Mouse (Mus musculus) T-helper 2 cell (primary cell): ENCODE measurements around the gene Nudt2.

Source experiments
- in situ Hi-C: fragments of 300-600 bp; cut with MboI, MseI; formaldehyde crosslinking; loops from one replicate; pipeline ENCODE4 v1.15.1; 2025; ENCODE audit warnings: high pct_unique_total_duplicates

The Nudt2 gene

DNA sequence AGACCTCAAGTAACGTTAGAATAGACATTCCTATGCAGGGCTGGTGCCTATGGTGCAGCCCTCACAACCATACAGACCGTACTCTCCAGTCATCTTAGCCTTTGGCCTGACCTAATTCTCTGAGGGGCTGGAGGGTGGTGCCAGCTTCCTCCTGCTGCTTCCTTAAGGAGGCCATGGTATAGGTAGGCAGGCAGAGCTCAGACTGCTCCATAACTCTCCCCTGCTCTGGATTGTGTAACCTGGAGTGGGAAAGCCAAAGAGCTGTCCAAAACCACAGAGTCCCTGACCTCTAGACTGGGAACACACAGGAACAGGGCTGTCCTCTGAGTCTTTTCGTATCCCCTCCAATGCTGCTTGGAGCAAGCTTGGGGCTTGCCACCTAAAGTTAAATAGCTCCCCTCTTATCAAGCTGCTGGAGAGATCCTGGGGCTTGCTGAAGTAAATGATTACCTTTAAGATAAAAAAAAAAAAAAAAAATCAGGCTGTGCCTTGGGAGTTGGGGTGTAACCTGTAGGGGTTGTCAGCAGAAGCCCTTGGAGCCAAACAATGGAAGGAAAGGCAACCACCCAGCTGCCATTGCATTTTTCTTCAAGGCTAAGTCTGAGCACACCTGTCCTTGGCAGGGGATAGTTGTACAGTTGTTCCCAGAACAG is 28.6 kb downstream of the Nudt2 start:
- in situ Hi-C loops = no loop called here

DNA sequence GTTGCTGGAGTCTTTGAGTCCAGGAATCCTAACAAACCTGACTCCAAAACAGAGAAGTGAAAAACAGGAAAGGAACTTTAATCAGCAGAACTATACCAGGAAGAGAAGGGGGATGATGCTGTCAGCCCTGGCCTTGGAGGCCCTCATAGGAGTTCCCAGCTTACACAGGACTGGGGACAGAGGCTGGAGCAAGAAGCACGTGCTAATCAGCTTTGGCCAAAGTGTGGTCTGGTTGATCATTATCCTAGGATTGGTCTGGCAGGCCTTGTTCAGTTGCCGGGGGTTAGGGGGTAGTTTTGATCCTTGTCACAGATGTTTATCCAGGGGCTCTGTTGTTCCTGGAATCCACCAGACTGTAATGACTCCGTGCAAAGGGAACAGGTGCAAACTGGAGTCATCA is 29.4 kb downstream of the Nudt2 start:
- in situ Hi-C loops = no loop called here

DNA sequence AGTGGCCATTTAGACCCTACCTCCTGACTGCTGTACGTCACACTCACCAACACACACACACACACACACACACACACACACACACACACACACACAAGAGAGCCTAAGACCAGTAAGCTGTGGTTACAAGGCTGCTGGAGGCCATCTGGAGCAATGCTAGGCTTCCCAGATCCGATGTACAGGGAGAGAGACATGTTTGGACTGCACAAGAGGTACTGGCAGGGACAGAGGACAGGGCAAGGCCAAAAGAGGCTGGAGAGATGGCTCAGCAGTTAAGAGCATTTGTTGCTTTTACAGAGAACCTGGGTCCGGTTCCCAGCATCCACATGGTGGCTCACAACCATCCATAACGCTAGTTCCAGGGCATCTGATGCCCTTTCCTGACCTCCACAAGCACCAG is 30.1 kb downstream of the Nudt2 start:
- in situ Hi-C loops = no loop called here

DNA sequence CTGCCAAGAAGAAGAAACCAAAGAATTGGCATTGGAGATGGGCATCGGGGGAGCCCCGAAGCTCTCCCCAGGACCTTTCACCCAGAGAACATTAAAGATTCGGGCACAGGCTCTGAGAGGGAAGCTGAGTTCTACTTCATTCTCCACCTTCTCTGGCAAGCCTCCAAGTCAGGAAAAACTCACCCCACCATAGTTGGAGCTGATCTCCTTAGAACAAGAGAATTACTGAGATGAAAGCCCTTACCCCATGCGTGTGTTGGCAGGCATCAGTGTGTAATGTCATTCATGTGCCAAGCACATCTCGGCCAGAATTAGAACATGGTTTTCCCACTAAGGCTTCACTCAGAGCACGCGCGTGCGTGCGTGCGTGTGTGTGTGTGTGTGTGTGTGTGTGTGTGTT is 30.9 kb downstream of the Nudt2 start:
- in situ Hi-C loops = no loop called here

DNA sequence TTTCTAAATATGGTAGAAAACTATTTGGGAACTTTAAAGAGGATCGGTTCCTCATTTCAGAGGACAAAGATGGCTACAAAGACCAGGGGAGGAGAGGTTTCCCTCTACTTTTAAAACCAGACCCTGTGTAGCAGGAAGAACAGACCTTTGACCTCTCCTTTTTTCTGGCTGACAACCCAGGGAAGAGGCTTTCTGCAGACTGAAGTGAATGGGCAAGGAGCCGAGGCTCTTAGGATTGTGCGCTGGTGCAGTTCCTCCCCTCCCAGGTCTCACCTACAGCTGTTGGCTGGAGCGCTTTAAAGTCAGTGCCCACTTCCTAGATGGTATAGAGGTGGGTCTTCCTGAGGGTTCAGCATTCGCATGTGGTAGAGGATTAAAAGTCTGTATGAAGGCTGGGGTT is 32.1 kb downstream of the Nudt2 start:
- in situ Hi-C loops = no loop called here

DNA sequence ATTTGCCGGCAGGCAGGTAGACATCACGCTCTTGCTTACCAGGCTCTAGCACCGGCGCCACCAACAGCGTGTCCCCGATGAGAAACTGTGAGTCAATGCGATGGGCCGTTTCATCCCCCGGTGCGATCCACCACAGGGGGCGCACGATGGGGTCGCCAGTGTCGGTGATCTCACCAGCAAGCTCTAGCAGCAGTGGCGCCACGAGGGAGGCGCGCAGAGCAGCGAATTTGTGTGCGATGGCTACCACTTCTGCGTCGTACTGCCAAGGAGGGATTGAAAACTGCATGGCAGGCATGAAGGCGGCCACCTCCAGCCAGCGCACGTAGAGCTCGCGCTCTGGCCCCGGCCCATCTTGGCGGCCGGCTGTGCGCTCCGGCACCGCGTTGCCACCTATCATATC is 32.6 kb downstream of the Nudt2 start:
- in situ Hi-C loops = no loop called here

DNA sequence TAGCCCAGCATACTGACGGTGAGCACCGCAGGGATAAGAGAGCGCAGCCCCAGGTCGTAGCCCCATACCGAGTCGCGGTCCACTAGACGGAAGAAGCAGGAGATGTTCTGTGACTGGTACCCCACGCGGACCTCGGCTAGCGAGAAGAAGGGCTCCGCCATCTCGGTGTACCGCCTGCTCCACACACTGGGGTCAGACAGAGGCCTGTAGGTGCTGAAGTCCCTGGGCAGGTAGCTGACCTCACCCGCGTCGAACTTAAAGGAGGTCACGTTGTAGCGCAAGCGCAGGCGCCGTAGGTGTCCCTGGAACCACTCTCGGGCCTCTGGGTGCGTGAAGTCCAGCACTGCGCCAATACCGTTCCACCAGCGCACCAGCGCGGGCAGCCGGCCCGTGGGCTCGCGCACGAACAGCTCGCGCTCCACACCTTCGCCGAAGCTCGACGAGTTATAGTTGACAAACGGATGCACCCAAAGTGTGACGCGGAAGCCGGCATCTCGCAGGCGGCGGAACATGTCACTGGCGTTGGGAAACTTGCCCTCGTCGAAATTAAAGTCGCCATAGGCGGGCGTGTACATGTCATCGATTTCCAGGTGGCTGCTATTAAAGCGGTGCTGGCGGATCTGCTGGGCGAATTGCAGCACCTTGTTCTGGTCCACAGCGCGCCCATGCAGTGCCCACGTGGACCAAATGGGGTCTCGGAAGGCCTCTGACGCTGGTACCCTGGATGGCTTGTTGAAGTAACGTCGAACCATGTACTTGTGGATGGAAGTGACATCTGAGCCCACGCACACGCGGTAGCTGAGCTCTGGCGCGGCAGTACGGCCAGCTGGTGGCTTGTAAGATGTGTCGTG is 33.3 kb downstream of the Nudt2 start:
- in situ Hi-C loops = no loop called here

DNA sequence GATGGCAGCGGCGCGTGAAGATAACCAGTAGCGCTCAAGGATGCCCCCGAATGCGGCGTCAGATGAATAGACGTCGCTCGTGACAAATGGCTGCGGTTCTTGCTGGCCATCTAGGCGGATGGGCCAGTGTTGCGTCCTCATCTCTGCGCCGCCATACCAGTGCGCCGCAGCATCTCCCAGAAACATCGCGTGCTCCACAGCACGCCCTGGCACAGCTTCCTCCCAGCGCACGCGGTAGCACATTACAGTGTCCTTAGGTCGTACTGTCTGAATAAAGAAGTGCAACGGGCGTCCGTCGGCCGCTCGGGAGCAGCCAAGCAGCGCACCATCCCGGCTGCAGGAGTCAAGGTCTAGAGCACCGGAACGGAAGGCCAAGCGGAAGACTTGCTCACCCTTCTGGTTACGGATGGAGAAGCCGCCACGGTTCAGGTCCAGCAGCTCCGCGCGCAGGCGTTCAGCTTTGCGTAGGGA is 34.0 kb downstream of the Nudt2 start:
- in situ Hi-C loops = no loop called here

DNA sequence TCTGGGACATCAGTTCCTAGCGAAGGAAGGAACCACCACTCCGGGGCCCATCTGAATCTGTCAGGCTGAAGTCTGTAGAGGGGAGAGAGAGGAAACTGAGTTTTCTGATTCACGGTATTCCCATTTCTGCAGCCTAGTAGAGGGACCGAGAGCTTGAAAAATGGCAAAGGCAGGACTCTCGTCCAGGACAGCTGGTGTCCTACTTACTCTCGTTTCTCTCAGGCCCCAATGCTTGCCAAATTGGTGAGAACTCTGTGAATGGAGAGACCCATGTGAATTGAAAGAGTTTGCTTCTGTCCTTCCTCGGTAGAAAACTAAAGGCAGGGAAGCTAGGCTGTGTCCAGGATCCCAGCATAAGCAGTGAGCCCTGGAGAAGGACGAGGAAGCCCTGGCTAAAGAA is 34.7 kb downstream of the Nudt2 start:
- in situ Hi-C loops = loop anchor here (5.0 kb wide), 1 partner anchor 68 kb away; the partner anchor contains the start of genes Dnaic1 and Fam219a

DNA sequence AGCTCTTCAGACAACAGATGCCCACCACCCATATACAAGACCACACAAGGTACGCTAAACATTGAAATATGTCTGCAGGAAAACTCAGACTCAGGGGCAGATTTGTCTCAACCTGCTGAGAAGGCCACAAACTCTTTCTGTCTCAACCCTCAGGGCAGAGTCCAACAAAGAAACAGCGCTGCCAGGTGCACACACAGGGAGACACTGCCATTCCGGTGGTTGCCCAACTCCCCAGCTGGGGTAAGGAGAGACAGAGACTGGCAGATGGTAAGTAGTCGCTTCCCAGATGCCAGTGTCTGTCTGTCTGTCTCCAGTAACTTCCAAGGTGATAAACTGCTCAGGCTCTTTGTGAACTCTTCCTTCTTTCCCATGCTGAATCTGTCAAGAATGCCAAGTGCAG is 35.8 kb downstream of the Nudt2 start:
- in situ Hi-C loops = loop anchor here (5.0 kb wide), 1 partner anchor 67 kb away; the partner anchor contains the start of genes Dnaic1 and Fam219a

DNA sequence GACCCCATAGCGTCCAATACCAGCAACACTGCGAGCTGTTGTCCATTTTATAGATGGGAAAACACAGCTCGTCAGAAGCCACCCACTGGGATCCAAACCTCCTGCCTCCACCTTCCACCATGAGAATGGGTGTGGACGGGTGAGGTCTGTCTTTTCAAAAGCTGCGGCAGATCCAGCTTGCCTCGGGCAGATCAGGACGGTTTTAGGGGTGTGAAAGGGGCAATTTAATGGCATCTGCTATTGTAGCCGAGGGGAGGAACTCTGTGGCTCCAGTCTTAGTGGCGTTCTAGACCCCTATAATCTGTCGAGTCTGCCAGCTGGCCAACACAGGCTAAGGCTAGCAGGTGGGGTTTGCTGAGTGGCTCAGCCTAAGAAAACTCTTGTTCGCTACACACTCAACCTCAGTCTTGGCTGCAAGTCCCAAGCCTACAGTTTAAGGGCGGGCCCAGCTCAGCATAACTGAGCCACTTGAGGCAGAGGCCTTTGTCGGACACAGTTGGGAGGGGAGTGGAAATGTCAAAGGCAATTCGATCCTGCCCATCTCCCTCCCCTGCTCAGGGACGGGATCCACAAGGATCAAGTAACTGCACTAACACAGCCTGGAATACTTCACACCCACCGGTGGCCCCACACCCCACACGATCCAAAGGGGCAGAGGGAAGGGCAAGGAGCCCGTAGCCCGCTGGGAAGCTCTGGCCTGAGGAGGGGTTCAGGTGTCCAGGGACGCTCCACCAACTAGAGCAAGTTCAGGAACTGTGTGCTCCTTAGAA is 37.4 kb downstream of the Nudt2 start:
- in situ Hi-C loops = loop anchor here (5.0 kb wide), 1 partner anchor 65 kb away; the partner anchor contains the start of genes Dnaic1 and Fam219a

DNA sequence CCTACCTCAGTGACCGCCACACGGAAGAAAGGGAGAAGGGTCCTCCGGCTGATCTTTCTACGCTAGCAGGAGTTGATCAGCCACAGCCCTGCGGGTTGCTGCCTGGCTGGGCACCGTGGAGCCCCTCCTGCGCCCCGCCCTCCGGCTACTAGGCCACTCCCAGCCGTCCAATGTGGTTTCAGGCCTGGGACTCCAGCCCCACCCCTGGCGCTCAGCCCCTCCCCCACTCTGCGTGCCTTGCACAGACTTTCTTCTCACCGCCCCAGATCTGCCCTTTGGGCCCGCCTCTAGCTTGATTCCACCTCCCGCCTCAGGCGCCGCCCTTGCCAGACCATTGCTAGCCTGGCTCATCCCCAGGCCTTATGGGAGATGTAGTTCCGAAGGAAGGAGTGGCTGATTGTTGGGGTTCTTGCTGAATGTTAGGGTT is 38.0 kb downstream of the Nudt2 start, which contains the start of gene AI464131:
TSS of gene AI464131 (minus strand) at position 91 of the 427 bp plus-strand sequence.
- in situ Hi-C loops = loop anchor here (5.0 kb wide), 1 partner anchor 64 kb away; the partner anchor contains the start of genes Dnaic1 and Fam219a

DNA sequence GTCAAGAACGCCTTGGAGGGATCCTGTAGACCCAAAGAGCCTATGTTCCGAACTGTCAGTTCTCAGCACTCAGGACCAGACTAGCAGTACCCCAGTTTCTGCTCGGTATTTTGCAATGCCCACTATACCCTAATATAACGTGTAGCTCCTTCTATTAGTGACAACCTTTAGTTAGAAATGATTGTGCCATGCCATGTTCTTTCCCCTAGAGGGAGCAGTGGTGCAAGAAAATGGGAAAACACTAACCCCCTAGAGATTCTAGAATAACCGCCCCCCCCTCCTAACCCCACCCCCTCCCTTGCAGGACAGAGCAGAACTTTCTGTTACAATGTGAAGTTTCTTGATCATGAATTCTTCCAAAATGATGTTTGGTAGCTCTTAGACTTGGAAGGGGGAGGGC is 39.4 kb downstream of the Nudt2 start:
- in situ Hi-C loops = loop anchor here (5.0 kb wide), 1 partner anchor 63 kb away; the partner anchor contains the start of genes Dnaic1 and Fam219a

DNA sequence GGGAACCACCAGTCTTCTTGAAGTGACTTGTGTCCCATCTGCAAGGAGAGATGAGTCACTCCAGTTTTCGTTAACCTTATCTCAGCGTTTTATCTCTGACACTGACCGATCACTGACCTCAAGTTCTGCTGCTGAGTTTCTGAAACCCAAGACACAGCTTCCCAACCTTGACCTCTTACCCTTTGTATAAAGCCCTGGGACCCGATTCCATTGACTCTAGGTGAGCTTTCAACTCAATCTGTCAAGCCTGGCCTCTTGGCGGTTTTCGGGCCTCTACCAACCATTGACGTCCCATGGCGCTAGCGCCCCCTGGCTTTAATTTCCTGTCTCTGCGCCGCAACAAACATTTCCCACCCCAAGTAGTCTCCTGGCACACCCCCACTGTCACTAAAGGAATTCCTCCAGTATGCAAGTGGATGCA is 40.2 kb downstream of the Nudt2 start:
- in situ Hi-C loops = no loop called here

DNA sequence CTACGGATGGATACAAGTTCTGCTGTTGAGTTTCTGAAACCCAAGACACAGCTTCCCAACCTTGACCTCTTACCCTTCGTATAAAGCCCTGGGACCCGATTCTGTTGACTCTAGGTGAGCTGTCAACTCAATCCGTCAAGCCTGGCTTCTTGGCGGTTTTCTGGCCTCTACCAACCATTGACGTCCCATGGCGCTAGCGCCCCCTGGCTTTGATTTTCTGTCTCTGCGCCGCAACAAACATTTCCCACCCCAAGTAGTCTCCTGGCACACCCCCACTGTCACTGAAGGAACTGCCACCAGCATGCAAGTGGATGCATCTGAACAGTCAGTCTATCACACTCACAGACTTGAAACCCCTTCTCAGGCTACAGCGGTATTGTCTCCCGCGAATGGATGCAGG is 41.2 kb downstream of the Nudt2 start:
- in situ Hi-C loops = no loop called here

DNA sequence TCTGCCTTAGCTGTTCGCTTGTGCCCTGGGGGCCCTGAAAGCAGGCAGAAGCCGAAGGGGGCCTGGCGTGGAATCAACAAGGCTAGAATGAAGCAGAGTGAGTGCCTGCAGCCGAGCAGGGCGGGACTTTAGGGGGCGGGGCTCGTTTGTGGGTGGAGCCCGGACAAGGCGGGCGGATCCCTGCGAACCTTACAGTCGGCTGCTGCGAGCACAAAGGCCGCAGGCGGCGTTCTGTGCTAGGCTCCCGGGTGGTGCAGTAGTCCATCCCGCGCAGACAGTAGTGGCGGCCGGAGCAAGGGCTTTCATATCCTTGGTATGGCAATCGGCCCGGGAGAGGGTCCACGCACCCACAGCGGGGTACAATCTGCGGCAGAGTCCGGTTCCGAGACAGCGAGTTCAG is 42.0 kb downstream of the Nudt2 start:
- in situ Hi-C loops = no loop called here

DNA sequence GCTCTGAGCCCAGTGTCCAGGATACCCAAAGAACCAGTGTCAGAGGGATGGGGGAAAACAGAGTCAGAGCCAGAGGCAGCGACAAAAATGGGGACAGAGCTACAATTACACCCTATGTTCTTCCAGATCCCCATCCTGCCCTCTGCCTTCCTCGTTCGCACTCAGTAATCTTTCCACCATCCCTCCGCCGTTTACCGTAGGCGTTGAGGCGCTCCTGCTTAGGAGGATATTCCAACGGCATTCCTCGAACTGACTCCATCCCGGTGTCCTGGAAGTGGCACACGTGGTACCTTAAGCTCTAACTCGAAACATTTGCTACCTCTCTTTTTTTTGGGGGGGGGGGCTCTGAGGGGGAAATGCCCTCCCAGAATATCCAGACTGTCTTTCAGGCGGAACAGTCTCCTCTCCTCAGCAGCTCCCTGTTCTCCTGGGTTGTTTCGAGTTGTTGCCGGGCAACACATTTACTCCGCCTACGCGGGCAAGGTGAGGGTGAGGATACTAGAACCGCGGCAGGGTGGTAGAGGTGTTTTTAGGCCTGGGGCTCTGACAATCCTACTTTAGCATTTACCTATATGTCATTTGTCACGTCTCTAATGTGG is 42.5 kb downstream of the Nudt2 start:
- in situ Hi-C loops = no loop called here

DNA sequence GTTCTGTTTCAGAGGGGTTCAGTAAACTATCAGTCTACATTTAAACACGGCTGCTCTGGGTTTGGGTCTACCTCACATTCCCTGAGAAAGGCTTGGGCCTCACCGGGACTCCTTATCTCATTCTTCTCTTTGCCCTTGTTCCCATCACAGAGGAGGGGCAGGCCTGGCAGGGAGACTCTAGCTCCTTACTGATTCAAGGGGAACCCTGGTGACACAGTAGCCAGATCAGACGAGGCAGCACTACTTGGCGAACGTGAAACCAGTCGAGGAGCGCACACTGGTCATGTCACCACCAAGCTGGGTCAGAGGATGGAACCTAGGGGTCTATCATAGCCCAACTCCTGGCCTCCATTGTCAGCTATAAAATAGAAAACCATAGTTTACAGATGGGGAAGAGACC is 43.0 kb downstream of the Nudt2 start:
- in situ Hi-C loops = no loop called here

DNA sequence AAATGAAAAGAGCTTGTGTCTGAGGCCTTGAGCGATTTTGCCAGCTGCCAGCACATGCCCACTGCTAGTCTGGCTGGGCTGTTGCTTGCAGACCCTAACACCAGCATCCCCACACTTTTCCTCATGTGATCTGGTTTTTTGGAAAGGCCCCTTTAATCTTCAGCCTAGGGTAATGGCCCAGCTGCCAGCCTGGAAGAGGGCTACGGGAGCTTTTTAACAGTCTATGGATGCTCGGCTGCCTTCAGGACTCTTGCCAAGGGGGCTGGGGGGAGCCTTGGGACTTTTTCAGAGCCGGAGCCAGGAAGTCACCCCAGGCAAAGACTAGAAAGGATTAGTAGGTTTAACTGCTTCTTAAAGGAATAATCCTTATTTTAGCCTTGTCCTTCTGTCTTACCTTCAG is 48.4 kb downstream of the Nudt2 start:
- in situ Hi-C loops = no loop called here

DNA sequence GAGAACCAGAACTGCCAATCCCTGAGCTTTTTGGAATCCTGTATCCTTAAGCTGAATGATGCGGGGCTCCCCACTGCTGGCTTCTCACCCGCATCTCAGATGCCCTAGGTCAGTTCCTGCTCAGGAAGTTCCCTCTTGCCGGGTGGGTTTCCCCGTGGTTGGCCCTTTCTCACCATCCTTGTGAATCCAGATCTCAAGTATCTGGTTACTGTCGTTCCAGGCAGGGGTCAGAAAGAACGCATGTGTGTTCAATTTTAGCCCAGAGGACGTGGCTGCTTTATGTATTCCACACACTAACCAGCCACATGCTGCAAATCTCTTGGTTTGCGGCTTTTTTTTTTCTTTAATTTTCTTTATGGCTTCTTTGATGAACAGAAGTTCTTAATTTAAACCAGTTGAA is 48.8 kb downstream of the Nudt2 start:
- in situ Hi-C loops = no loop called here

DNA sequence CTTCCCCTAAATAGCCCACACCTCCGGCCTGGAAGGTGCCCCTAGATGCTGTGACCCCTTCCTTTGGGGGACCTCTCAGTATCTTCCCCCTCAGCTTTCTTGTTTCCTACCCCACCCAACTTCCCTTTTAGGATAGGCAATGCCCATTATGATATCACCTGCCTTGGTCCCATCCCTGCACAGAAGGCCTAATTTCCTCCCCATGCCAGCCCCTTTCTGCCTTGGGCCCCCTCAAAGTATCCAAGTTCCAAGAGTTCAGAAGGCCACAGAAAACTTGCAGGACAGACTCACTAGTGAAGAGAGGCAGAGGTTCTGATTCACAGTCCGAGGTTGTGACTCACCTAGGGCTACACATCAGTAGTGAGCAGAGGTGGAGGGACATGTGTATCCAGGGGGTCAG is 52.3 kb downstream of the Nudt2 start, which contains the start of gene 1110017D15Rik:
TSS of gene 1110017D15Rik (minus strand) at position 101 of the 400 bp plus-strand sequence.
- in situ Hi-C loops = no loop called here
